Mouse (Mus musculus) lung, embryonic 15.5 days (tissue): Measurements from ENCODE around the gene Bcorl1. TPM values are rescaled to one million over a fixed set of nuclear protein-coding genes. Genes with fewer than 3 reads are reported as not detected.

Source experiments
- ATAC-seq: fragments of 200-750 bp; cut with Nextera tagmentation; 2 replicates; pipeline ENCODE4 v1.8.0; 2017; ENCODE audit warnings: moderate number of reproducible peaks, borderline replicate concordance; ENCODE audit not compliant: low FRiP score, low TSS enrichment; ENCODE audit errors: extremely low read depth
- H3K27ac ChIP-seq: fragments of 300-500 bp; sonication (generic); 2 replicates; pipeline ENCODE4 v1.5.1; 2015; ENCODE audit warnings: moderate library complexity, mild to moderate bottlenecking, inconsistent platforms
- H3K27me3 ChIP-seq: fragments of 300-500 bp; sonication (generic); 2 replicates; pipeline ENCODE4 v1.6.1; 2015; ENCODE audit warnings: inconsistent platforms
- H3K36me3 ChIP-seq: fragments of 300-500 bp; sonication (generic); 2 replicates; pipeline ENCODE4 v1.6.1; 2015; ENCODE audit warnings: inconsistent platforms
- H3K4me1 ChIP-seq: fragments of 300-500 bp; sonication (generic); 2 replicates; pipeline ENCODE4 v1.6.1; 2015; ENCODE audit warnings: inconsistent platforms
- H3K4me2 ChIP-seq: fragments of 300-500 bp; sonication (generic); 2 replicates; pipeline ENCODE4 v1.6.1; 2015; ENCODE audit warnings: inconsistent platforms, mild to moderate bottlenecking, moderate library complexity
- H3K4me3 ChIP-seq: fragments of 300-500 bp; sonication (generic); 2 replicates; pipeline ENCODE4 v1.5.1; 2015; ENCODE audit warnings: mild to moderate bottlenecking, inconsistent platforms
- H3K9ac ChIP-seq: fragments of 300-500 bp; sonication (generic); 2 replicates; pipeline ENCODE4 v1.6.1; 2015; ENCODE audit warnings: inconsistent platforms
- H3K9me3 ChIP-seq: fragments of 300-500 bp; sonication (generic); 2 replicates; pipeline ENCODE4 v1.6.1; 2016; ENCODE audit warnings: inconsistent platforms
- WGBS: fragments of 180-500 bp; shearing (Covaris S2); methylation state at CpG from one replicate; pipeline ENCODE4 v1.1.7; 2015; 5-methylcytosine and 5-hydroxymethylcytosine counted together
- polyA plus RNA-seq: library from polyadenylated mRNA; unstranded; fragments of >200 nt; fragmentation: Nextera tagmentation; extraction: Ambion mirVana; gene quantifications from 2 replicates; pipeline ENCODE4 v1.2.1, GENCODE M21; 2015

Bcorl1 gene
- polyA plus RNA-seq, 1 experiment from 2014 or later, result 5.2 TPM

DNA sequence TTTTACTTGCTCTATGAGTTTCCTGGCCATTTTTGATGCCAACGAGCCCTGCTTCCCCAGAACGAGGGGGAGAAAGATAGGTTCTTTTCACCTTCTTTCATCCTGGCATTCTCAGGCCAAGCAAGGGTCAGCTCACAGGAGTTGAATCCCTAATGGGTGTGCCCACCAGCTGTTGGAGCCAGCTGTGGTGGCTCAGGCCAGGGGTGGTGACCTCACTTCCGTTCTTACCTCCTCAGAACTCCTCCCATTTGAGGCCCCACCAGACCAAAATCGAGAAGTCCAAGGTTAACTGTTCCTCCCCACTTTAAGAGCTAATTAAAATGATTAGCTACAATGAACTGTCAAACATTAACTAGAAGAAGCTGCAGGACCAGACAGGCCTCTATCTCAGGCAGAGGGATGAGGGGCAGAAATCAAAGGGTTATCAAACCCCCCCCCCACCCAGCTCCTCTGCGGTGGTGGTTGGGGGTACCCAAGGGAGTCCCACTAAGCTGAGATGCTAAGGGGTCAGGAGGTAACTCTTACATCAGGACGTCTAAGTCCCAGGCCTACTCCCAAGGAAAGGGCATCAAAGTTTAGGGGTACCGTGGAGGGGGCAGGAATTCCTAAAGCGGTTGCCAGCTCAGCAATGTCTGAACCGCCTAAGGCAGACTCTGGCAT lies 111.2 kb downstream of the Bcorl1 start:
- no peak for ATAC-seq
- Histone ChIP-seq H3K9ac (peak overlapping the region; percentile 49), H3K4me1 (peaks cover 6% of the 10 kb centered on the region; the same call in 1 of the 2 replicates), H3K4me3 (peak overlapping the region; percentile 56), H3K36me3 (no peaks in the 10 kb centered on the region), H3K27me3 (no peaks in the 10 kb centered on the region; the same call in 1 of the 2 replicates), H3K27ac (no peak overlapping the region), H3K9me3 (no peaks in the 10 kb centered on the region), H3K4me2 (peak overlapping the region; percentile 60)
- 32% methylated on average over 9 of the region's 9 CpGs for WGBS

- H3K9me3 ChIP-seq, result no peaks in the 10 kb centered on the region
- peak overlapping the region; percentile 56 for H3K4me3 ChIP-seq
- no peaks in the 10 kb centered on the region; the same call in 1 of the 2 replicates for H3K27me3 ChIP-seq
- H3K4me1 ChIP-seq, result peaks cover 6% of the 10 kb centered on the region; the same call in 1 of the 2 replicates
- no peak for ATAC-seq
- no peaks in the 10 kb centered on the region for H3K36me3 ChIP-seq
- peak overlapping the region; percentile 49 for H3K9ac ChIP-seq
- H3K27ac ChIP-seq, result peak overlapping the region; percentile 73; the same call in 1 of the 2 replicates
- H3K4me2 ChIP-seq, result peak overlapping the region; percentile 60
- 17% methylated on average over 48 of the region's 71 CpGs for WGBS
These were observed 111.9 kb downstream of the Bcorl1 start for GRCm38 (mm10) chrX:48452931-48453673.

DNA sequence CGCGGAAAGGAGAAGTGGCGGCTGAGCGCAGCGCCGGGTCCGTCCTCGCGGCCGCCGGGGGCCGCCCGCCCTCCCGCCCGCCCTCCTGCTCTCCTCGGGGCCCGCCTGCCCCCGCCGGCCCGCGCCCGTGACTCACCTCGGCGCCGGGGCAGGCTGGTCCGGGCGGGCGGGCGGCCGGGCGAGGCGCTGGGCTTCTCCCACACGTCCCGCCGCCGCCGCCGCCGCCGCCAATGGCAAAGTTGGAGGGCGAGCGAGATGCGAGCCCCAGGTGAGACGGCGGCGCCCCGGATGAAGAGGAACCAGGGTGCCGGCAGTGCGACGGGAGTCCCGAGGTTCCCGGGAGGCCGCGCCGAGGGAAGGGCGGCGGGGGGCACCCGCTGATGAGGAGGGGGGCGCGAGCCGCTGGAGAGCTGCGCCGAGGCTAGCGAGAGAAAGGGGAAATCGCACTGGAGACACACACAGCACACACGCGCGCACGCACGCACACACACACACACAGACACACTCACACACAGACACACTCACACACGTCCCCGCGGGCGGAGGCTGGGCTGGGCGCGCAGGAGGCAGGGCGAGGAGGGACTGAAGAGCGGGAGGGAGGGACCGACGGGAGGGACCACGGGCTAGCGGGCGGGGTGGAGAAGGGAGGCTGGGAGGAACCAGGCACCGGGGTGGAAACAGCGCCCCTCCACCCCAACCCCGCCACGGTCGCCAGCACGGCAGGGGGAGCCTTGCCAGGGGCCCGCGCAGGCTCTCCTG lies 112.8 kb downstream of the Bcorl1 start:
- peaks cover 6% of the 10 kb centered on the region; the same call in 1 of the 2 replicates for H3K4me1 ChIP-seq
- peak overlapping the region; percentile 60 for H3K4me2 ChIP-seq
- H3K27me3 ChIP-seq, result no peaks in the 10 kb centered on the region; the same call in 1 of the 2 replicates
- no peaks in the 10 kb centered on the region for H3K9me3 ChIP-seq
- no peaks in the 10 kb centered on the region for H3K36me3 ChIP-seq
- peak overlapping the region; percentile 49 for H3K9ac ChIP-seq
- H3K27ac ChIP-seq, result peak overlapping the region; percentile 73
- peak; percentile 92 for ATAC-seq
- peak overlapping the region; percentile 56 for H3K4me3 ChIP-seq
- 17% methylated on average over 77 of the region's 91 CpGs for WGBS

GRCm38 (mm10) chrX:48454495-48454878 lies 113.3 kb downstream of the Bcorl1 start:
- Histone ChIP-seq H3K4me2 (peak overlapping the region; percentile 60), H3K9me3 (no peaks in the 10 kb centered on the region), H3K4me1 (peaks cover 6% of the 10 kb centered on the region; the same call in 1 of the 2 replicates), H3K4me3 (peak overlapping the region; percentile 56), H3K27me3 (no peaks in the 10 kb centered on the region; the same call in 1 of the 2 replicates), H3K27ac (peak overlapping the region; percentile 53; the same call in 1 of the 2 replicates), H3K9ac (peak overlapping the region; percentile 32), H3K36me3 (no peaks in the 10 kb centered on the region)
- WGBS, result 8% methylated on average over 12 of the region's 21 CpGs
- peak; percentile 58 for ATAC-seq

GRCm38 (mm10) chrX:48455018-48455417 lies 113.9 kb downstream of the Bcorl1 start:
- H3K9ac ChIP-seq, result no peak overlapping the region
- no peaks in the 10 kb centered on the region for H3K36me3 ChIP-seq
- no peaks in the 10 kb centered on the region; the same call in 1 of the 2 replicates for H3K27me3 ChIP-seq
- peak; percentile 11; the same call in 1 of the 2 replicates for ATAC-seq
- no peaks in the 10 kb centered on the region for H3K9me3 ChIP-seq
- peak overlapping the region; percentile 60 for H3K4me2 ChIP-seq
- WGBS, result 22% methylated on average over 9 of the region's 9 CpGs
- H3K4me1 ChIP-seq, result peaks cover 6% of the 10 kb centered on the region; the same call in 1 of the 2 replicates
- H3K27ac ChIP-seq, result no peak overlapping the region
- H3K4me3 ChIP-seq, result no peak overlapping the region

- 63% methylated on average over 6 of the region's 6 CpGs for WGBS
- H3K4me1 ChIP-seq, result peaks cover 6% of the 10 kb centered on the region; the same call in 1 of the 2 replicates
- H3K9me3 ChIP-seq, result no peaks in the 10 kb centered on the region
- ATAC-seq, result no peak
- no peak overlapping the region for H3K4me2 ChIP-seq
- H3K9ac ChIP-seq, result no peak overlapping the region
- H3K27ac ChIP-seq, result no peak overlapping the region
- no peaks in the 10 kb centered on the region; the same call in 1 of the 2 replicates for H3K27me3 ChIP-seq
- H3K36me3 ChIP-seq, result no peaks in the 10 kb centered on the region
- H3K4me3 ChIP-seq, result no peak overlapping the region
These were observed 115.8 kb downstream of the Bcorl1 start for GRCm38 (mm10) chrX:48456956-48457355.

Other genes with a start within 250 kb of the Bcorl1 start
- gene Xpnpep2, start 232.6 kb upstream of the Bcorl1 start, polyA plus RNA-seq, result 0.87 and 1.0 TPM in 2 replicates
- 3.7 and 7.2 TPM in 2 replicates for gene Sash3, start 194.9 kb upstream of the Bcorl1 start, polyA plus RNA-seq
- 4.1 and 4.5 TPM in 2 replicates for gene Zdhhc9, start 132.5 kb upstream of the Bcorl1 start, polyA plus RNA-seq
- 16.7 and 16.8 TPM in 2 replicates for gene Utp14a, start 84.5 kb upstream of the Bcorl1 start, polyA plus RNA-seq
- gene Elf4, start 121.8 kb downstream of the Bcorl1 start, polyA plus RNA-seq, result 5.0 and 6.3 TPM in 2 replicates
- 64.5 and 66.2 TPM in 2 replicates for gene Aifm1, start 172.2 kb downstream of the Bcorl1 start, polyA plus RNA-seq
- 1.2 and 2.2 TPM in 2 replicates for gene Rab33a, start 177.9 kb downstream of the Bcorl1 start, polyA plus RNA-seq